Mouse (Mus musculus) forelimb bud, embryonic 11.5 days (tissue): ENCODE results near the gene Sncb.

Experiments used
- DNase-seq: peaks from one replicate; pipeline ENCODE4 v3.0.0-alpha.2; 2012; ENCODE audit warnings: low read depth, low spot score

Sncb gene

DNA sequence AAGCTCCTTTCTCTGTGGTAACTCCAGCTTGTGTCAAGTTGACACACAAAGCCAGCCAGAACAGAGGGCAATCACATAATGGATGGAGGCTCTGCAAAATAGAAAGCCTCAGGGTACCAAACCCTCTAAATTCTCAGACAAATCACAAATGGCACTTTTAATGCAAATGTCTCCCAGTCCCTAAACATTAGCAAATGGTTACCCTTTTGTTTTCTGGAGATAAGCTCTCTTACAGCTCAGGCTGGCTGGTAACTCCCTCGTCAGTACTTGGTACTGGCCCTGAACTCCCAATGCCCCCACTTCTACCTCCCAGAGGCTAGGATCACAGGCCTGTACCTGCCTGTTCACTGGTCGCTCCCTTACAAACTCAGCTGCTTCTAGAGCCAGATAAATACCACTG is 16.8 kb upstream of the Sncb start:
- DNase-seq, result no peak

GRCm38 (mm10) chr13:54781086-54781485 is 14.7 kb upstream of the Sncb start:
- DNase-seq, result no peak

DNA sequence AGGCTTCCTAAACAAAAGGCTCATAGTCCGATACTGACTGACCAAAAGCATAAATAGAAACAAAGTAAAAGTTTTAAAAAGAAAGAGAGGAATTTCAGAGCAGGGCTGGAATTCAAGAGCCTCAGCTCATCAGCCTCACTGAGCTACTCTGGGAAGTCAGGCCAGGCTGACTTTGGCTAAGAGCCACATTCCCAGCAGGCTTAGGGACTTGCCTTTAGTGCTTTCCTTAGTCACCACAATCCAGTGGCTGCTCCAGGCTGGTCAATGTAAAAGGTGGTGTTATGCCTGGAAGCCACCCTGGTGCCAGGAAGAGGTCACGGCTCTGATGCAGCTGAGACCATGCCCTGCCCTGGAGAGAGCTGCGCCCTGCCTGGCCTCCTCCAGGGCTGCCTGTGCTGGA is 14.2 kb upstream of the Sncb start:
- no peak for DNase-seq

- DNase-seq, result no peak
Measured at GRCm38 (mm10) chr13:54767012-54767411, 617 bp upstream of the Sncb start.

DNA sequence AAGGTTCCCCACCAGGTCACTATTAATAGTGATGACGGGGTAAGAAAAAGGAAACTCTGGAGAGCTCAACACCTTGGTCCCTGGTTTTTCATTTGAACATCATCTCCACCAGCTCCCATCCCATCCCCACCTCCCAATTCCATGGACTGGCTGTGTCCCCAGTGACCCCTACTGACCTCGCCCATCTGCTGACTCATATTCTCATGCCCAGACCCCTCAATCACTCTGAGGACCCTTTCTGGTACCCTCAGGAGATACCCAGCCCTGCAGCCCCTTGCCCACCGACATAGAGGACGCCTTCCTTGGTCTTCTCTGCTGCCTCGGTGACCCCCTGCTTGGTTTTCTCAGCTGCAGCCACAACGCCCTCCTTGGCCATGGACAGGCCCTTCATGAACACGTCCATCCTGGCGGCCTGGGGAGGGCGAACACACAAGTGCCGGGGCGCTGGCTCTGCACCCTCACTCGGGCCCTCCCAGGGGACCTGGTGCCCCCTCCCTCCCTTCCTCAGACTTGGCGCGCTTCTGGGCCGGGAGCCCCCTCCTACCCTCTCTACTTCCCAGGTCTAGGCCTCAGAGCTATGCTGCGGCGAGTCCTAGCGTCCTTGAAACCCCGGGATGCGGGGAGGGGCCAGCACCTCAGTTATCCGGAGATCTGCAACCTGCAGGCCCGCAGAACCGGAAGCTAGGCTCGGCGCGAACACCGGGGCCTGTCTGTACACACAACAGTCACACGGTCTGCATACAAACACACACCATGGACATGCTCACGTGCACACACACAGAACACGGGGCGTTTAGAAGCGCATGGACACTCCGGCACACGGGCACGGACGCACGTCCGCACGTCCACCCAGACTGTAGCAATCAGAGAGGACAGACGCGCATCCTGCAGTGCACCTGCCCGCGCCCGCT is 859 bp downstream of the Sncb start:
- DNase-seq, result no peak

- DNase-seq, result no peak
Measured at GRCm38 (mm10) chr13:54760906-54761305, 5.5 kb downstream of the Sncb start.

GRCm38 (mm10) chr13:54760164-54760795 is 6.1 kb downstream of the Sncb start:
- DNase-seq, result peak; percentile 61

DNA sequence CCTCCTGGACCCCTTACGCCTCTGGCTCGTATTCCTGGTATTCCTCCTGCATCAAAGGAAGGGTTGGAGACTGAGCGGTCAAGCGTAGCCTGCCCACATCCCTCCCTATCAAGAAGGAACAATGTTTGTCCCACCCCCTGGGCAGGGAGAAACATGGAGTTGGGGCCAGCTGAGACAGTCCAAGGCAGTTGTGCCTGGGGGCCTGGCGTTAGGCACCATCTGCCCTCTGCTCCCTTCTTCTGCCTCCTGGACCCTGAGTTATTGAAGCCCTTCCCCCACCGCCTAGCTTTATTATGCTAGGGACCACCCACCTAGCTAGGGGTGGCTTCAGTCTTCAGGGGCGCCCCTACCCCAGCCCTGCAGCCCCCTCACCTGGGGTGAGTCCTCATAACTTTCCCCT is 6.9 kb downstream of the Sncb start:
- no peak for DNase-seq

DNA sequence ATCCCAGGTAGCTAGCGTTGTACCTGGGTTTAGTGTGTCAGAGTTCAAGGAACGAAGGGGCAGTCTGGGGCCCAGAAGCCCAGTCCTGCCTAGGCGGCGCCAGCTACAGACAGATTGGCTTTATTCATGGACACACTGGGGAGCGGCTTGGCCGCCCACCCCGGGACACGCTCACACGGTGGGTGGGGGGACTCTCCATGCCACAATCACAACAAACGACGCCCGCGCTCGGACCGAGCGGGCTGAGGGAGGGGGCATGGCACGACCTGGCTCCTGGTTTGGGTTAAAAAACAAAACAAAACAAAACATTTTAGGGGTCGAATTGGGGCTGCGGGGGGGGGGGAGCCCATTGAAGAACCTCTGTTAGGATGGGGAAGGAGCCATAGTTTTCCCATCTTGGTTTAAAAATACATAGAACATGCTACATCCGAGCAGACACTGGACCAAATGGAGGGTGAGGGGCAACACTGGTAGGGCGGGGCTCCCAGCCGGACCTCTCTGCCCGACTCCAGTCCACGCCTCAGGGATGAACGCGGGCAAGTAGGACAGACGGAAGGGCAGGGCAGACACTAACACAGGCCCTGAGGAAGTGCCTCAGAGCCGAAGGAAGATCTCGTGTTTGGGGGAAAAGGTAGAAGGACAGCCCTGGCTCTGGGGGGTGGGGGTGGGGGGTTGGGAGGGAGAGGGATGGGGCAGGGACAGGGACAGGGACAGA is 7.5 kb downstream of the Sncb start:
- no peak for DNase-seq

DNA sequence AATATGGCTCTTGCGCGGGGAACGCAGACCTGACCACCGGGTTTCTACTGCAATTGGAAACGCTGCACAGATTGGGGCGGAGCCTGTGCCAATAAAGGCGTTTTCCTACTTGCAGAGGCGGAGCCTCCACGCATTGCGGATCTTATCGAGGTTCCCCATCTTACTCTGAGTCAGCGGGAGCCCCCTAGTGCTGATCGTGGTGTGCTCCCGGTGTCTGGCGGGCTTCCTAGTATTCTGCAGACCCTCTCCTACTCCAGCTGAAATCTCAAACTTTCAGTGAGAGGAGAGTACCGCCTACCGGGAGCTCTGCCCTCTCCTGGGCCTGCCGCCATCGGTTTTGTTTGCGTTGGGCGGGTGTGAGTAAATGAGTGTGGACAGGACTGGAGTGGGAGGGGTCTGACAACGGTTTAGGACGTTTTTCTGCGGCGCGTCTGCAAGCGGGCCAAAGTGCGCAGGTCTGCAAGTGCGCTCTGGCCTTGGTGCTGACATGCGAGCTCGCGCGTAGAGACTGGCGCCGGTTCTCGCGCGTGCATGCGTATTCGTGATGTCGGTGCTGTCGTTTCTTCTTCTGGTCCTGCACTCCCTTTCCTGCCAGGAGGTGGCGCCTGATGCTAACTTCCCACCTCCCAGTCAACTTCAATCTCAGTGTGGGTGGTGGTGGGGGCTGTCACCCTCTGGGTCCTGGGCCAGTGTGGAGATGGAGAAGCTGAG is 8.2 kb downstream of the Sncb start:
- DNase-seq, result peak; percentile 95

GRCm38 (mm10) chr13:54757093-54757830 is 9.1 kb downstream of the Sncb start:
- DNase-seq, result no peak

DNA sequence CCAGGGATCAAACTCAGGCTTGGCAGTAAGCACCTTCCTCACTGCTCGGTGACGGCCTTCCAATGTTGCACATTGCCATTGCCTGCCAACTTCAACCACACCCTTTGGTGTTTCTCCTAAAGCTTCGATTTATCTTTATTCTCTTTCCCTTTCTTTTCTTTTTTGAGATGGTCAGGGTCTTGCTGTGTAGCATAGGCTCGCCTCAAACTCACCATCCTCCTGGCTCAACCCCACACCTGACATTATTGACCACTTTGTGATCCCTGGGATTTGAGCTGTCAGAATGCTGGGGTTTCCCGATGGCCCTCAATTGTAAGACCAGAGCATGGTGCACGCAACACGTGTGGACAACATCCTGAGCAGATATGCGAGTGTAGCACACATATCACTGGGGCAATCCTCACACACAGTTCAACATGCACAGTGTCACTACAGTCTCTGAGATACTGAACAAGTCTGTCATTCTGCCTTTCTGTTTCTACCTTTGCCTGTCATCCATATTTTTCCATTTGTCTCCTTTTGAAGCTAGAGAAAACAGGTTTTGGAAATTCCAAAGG is 10.2 kb downstream of the Sncb start:
- DNase-seq, result no peak

GRCm38 (mm10) chr13:54755201-54755830 is 11.1 kb downstream of the Sncb start:
- no peak for DNase-seq

DNA sequence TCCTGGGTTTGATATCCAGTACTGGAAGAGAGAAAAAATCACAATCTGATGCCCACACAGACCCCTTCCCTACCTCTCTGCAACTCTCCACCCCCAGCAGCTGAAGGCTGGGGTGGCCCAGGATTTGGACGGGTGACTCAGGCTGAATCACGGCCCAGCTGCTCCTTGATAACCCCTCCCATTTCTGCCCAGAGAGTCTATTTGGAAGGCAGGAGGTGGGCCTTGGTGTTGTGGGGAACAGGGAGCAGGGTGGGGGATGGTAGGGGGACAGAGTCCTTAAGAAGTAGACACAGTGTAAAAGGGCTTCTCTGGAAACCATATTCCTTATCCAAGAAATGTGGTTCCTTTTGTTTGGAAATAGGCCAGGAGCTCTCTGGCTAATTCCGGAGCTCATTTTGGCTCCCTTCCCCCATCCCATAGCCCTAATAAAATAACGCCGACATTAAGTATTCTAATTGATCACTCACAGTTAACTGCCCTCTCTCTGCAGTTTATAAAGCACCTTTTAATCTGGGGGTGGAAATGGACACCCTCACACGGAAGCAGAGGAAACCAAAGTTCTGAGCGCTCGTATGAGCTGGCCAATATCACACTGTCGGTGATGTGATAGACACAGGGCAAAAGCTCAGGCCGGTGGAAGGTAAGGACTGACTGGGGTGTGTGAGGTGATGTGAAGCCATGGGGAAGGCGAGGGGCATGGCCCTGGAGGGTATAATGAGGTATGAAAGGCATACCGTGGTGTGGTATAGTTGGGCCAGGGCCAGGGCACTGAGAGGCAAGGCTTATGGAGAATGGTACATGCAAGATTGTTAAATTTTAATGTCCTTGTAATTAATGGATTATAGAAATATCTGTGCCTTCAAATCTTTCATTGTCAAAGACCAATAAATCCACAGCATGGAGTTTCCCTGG is 12.0 kb downstream of the Sncb start:
- no peak for DNase-seq

GRCm38 (mm10) chr13:54753733-54754132 is 12.7 kb downstream of the Sncb start:
- no peak for DNase-seq

GRCm38 (mm10) chr13:54752656-54753055 is 13.7 kb downstream of the Sncb start:
- DNase-seq, result no peak

GRCm38 (mm10) chr13:54750699-54751098 is 15.7 kb downstream of the Sncb start:
- DNase-seq, result peak; percentile 59

GRCm38 (mm10) chr13:54749864-54750411 is 16.5 kb downstream of the Sncb start, which contains the start of gene Gprin1:
Gene Gprin1, minus strand, starts transcription at chr13:54749874.
- DNase-seq, result no peak
